Mouse (Mus musculus): ENCODE results near the gene Bcl11b.
A peak's percentile ranks its signal among the peaks of the same experiment; 100 is the strongest.

The Bcl11b gene

DNA sequence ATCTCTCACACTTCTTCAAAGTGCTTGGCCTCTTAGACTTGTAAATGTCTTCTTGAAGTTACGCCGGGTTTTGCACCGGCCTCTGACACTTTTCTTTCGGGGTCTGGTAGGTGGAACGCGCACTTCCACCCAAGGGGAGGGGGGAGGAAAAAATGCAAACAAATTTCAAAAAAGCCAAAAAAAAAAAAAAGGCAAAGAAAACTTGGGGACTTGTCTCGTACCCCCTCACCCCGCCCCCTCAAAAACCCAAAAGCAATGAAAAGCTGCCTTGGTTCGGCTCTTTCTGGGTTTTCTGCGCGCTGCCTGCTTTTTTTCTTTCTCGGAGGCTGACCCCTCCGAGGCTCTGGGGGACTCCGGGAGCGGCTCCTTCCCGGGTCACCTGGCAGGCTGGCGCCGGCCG is at the start of gene Bcl11b:
TSS of gene Bcl11b (minus strand) at position 120 of the 400 bp plus-strand sequence.
- no peak for DNase-seq

DNA sequence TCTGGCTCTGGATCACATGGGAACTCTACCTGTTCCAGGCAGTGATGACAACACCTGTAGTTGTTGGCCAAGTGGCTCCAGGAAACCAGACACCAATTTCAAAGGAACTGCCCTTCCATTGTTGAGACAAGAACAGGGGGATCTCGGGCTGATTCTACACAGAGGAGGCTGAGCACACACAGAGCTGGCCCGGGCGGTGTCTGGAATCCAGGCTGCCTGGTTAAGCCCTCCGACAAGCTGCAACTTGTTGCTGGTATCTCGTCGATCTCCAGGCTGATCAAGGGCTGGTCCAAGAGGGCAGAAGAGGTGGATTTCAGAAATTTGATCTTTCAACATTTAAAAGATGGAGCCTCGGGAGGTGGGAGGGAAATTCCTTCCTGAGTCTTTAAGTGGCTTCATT is 47.6 kb upstream of the Bcl11b start:
- no peak for DNase-seq

DNA sequence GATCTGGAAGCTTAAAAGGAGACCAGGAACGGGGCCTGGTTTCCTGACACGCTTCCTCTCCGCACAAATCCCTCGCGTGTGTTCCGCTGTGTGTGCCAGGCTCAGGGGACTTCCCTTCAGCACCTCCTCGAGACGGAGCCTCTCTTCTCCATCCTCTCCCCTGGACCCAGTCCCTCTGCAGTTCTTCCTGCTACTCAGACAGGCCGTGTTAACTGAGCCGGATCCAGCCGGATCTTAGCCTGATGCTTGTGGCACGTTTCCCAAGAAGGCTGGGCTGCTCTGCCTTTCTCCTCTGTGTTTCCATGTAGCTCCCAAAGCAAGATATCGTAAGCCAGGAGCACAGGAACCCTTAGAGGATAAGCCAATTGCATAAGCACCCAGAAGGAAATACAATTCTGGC is 46.2 kb upstream of the Bcl11b start:
- no peak for DNase-seq

- DNase-seq: no peak
These were observed 38.8 kb upstream of the Bcl11b start for GRCm38 (mm10) chr12:108042239-108042571.

- peak; percentile 92 for DNase-seq
These were observed 38.3 kb upstream of the Bcl11b start for GRCm38 (mm10) chr12:108041571-108042238.

DNA sequence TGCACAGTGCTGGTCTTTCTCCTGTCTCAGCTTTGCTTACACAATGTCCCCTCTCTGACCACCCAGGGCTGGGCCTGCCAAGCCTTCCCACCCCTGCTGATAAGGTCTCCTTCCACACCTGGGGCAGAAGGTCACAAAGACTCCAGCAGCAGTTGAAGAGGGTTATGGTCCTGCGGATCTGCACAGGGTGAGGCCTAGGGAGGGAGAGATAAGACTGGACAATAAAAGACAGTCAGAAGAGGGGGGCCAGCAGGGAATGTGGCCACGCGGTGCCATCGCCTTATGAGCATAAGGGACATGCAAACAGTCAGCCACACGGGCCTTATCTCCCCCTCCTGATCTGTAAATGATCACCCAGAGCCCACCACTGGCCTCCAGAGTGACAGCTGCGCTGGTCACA is 34.0 kb upstream of the Bcl11b start:
- no peak for DNase-seq

DNA sequence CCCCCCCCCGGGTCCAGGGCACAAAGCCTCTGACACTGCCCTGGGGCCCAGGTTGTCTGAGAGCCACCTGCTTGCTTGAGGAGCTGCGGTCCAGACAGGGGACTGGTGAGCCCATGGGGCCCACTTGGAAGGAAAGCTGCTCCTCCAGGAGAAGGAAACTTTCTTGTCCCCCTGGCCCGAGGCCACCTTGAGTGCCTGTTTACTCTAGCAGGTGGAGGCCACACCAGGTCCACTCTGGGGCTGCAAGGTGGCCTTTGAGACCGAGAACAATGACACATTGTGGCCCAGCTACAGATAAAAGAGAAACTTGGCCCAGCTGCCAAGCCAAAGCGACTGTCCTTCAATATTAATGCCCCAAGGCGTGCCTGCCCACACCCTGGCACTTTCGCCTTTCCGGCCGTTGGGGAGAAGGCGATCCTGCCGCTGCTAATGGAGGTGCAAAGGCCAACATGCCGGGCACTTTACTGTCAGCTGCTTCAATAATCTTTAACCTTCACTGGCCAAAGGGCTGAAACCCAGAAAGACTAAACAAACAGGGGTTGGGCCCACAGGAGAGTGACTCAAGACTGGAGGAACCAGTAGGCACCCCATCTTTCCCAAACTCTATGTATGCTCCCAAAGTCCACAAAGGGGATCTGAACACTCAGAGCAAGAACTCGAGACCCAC is 32.1 kb upstream of the Bcl11b start:
- DNase-seq: no peak

DNA sequence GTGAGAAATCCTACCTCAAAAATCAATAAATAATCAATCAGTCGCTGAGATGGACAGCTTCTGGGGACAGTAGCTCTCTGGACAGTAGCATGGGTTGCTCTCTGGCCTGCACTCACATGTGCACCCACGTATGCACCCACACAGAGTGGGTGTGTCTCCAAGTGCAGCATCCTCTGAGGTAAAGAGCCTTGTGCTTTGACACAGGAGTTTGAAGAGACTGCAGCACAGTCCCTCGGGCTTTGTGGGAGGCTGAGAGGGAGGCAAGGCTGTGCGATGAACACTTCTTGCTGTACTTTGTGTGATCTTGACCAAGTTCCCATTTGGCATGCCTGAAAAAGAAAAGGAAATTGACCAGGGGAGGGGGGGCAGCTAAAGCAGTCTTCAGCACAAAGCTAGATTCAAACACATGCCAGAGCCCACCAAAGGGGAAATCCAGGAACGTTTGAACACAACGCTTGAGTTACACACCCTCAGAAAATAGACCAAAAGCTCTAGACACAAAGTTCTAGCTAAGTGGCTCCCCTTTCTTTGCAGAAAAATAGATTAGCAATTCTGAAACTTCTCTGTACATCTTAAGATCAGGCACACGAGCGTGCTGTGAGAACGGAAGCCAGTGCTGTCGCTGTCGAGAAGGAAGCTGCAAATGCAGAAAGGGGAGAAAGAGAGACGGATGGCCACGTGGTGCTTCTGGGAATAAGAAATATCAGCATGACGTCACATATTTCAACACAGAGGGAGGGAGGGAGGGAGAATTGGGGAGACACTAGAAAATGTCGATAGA is 19.6 kb upstream of the Bcl11b start:
- DNase-seq: no peak

DNA sequence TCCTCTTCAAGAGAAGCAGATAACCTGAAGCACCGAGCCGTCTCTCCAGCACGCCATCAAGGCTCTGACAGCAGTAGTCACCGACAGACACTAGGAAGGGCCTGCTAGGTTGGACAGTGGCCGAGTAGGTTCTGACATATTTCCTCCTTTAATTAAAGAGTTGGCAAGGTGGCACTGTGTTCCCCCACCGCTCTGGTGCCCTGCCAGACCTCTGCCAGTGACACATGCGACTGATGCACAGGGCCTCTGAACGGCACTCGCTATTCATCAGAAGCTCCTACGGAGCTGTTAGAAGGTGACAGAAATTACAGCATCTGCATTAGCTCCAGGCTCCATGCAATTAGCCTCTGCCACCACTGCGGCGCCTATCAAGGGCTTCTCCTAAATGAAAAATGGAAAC is 8.6 kb upstream of the Bcl11b start:
- peak; percentile 60 for DNase-seq

DNA sequence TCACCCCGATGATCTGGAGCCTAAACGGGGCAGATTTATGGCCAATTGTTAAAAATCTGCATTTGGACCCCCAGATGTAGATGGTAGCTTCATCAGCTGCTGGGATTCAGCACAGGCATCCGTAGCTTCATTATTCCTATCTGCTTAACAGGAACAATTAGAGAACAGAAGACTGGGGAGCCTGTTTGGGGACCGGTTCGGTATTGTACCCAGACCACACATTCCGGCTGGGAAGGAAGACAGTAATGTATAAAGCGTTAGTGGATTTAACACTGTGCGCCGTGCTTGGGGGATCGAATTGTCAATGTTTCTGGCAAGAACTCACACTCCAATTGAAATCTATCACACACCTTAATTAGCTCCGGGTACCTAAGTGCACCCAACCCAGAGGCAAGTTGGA is 6.9 kb upstream of the Bcl11b start:
- no peak for DNase-seq

- DNase-seq: no peak
These were observed 5.8 kb upstream of the Bcl11b start for GRCm38 (mm10) chr12:108009156-108009555.

- no peak for DNase-seq
These were observed 2.6 kb upstream of the Bcl11b start for GRCm38 (mm10) chr12:108005816-108006626.

GRCm38 (mm10) chr12:108005488-108005800 is 2.0 kb upstream of the Bcl11b start:
- no peak for DNase-seq

- no peak for DNase-seq
These were observed 1.5 kb upstream of the Bcl11b start for GRCm38 (mm10) chr12:108004701-108005487.

DNA sequence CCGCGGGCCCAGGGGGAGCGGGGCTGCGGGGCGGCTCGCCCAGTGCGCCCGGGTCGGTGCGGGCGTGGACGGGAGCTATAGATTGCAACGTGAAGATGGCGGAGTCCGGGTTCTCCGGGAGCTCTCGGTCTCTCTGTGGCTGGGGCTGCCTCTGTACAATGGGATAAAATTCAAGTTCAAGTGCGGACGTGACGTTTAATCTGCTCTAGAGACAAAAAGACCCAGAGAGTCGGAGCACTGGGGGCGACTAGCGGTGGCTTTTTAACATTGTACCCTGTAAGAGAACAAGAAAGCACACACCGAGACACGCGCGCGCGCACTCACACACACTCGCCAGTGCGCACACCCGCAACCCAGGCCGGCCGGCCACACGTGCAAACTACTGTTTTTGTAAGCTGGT is 526 bp upstream of the Bcl11b start:
- DNase-seq: no peak

DNA sequence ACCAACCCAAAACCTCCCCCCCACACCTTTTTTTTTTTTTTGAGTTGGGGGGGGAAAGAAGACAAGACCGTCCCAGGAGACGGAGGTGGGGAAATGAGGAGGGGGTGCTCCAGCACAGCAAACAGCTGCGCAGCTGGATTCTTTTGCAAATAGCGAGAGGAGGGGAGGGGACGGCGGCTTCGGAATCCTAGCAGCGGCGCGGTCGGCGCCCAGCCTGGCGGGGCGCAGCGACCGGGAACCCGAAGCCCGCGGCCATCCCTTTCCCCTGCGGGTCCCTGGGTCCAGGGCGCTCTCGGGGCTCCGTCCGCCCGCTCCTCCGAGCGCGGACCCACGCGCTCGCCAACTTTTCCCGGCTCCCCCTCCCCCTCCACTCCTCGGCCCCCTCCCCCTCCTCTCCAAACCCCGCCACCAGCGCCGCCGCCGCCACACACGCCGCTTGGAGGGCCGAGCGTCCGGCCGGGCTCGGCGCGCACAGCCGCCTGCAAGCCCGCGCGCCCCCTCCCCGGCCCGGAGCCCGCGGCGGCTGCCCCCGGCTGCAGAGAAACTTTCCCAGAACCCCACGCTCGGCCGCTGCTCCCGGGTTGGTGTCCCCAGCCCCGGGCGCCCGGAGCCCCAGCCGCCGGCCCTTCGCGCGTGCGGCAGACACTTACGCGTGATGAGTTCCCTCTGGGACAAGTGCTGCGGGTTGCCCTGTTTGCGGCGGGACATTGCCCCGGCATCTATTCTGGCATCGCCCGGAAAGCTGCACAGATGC is 789 bp downstream of the Bcl11b start:
- no peak for DNase-seq

DNA sequence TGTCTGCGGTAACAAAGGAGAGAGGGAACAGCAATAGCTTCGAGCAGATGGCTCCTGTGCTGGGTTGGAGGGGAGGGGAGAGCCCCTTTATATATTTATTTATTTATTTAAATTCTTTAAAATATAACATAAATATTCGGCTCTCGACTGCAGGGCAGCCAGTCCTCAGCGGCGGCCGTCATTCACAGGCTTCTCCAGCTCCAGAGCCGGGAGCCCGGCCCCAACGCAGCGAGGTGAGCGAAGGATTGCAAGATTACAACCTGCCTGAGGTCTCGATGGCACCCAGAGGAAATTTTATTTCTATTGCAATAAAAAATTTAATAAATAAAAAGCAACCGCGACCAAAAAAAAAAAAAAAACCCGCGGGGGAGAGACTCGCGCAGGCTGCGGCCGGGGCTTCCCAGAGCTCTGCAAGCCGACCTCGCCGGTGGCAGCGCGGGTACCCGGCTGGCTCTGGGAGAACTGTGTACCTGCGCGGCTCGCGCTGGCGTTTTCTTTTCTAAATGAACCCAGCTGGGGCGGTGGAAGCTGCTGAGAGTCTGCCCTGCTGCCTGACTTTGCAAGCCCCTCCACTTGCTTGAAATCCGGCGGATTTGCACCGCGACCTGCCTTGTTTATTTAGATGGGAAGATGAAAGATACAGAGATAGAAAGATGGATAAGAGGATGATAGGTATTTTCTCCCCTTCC is 1.6 kb downstream of the Bcl11b start:
- DNase-seq: no peak

GRCm38 (mm10) chr12:108000715-108001080 is 2.7 kb downstream of the Bcl11b start:
- no peak for DNase-seq

DNA sequence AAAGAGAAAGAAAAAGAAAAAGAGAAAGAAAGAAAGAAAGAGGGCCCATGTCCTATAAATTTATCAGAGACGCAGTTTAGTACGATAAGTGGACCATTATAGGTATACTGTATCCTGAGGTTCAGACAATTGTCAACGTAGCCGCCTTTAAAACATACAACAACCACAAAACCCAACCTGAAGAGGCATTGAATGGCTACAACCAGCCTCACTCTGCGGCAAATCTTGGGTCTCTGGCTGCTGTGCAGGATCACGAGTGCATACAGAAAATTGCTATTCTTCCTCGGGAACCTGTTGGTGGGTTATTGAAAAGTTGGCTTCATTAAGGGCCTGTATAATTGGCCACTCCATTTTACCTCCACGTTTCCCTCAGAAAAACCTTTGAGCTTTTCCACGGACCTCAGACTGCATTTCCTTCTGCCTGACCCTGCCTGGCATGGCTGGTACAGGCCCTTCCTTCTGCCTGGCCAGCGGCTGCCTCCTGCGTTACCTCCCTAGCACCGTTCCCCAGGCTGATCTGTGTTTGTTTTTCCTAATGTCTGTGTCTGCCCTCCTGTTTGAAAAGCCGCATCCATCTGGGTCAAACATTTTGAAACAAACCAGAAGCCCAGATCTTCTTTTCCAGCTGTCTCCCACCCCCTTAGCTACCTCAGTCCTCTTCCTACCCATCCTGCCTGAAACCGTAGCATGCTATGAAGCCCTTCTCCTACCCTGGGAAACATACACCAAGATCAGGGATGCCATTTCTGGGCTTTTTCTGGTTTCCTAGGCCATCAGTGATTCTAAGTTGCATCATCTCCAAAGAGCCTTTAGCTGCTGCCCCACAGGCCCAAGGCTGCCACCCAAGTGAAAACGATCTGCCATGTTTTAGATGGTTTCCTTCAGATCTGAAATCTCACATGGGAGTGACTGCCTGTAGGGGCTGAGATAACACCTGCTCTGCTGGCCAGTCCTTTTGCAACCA is 3.4 kb downstream of the Bcl11b start:
- no peak for DNase-seq

DNA sequence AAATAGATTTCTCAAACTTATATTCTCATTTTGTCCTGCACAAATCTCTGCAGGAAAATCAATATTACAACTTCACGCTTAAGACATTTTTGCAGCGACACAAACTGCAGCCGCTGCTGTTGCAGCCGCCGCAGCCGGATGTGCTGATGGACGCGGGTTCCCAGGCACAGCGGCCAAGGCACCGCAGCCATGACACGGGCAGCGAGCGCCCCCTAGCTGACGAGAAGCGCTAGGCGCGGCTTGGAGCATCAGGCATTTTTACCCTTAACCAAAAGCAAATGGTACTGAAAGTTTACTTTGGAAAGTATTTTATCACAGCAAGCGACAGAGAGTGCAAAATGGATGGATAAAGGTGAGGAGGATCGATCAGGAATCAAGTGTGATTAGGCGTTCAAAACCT is 4.7 kb downstream of the Bcl11b start:
- DNase-seq: peak; percentile 65
